ENCODE assay signal across 11 mouse cellular contexts in genomic region chr16:77239176-77239790, GRCm38 (mm10).
DNase-seq lines count a peak whose midpoint lies in the region; ATAC-seq and TF ChIP-seq lines count a peak whose summit lies in the region.
"Had no signal": no experiment of that assay in that cellular context is flagged by ENCODE, and none has a peak within 500 bp of the region (broad histone marks: within the 10 kb centered on the region; RNA-seq: fewer than 3 reads in every experiment).

No protein-coding gene starts in this region.

- peak overlapping the region; percentile 22; the same call in 1 of the 2 replicates for H3K9ac ChIP-seq in neural tube, embryonic 11.5 days (ENCODE audit: low read length)
- H3K9ac ChIP-seq in hindbrain, embryonic 14.5 days, result peak overlapping the region; percentile 72
- H3K9ac ChIP-seq: heart, embryonic 12.5 days had no signal

- peak overlapping the region; percentile 87 for H3K27ac ChIP-seq in neural tube, embryonic 11.5 days (ENCODE audit: low read depth, low read length)
- H3K27ac ChIP-seq in hindbrain, embryonic 14.5 days, result peak overlapping the region; percentile 97
- 0 out of 2 replicates have a peak overlapping the region, but pooled peaks have one; percentile 37 for H3K27ac ChIP-seq in olfactory bulb, adult 2 months (ENCODE audit: insufficient read depth, low read depth, low read length)

- no peak for TF ChIP-seq CTCF in olfactory bulb, adult 2 months (IDR thresholded peaks at IDR 0.05; ENCODE audit: insufficient read depth, low read depth, low read length)

- H3K36me3 ChIP-seq in neural tube, embryonic 11.5 days (ENCODE audit: control insufficient read depth, insufficient read depth, low read length), result no peaks in the 10 kb centered on the region
- no peaks in the 10 kb centered on the region for H3K36me3 ChIP-seq in hindbrain, embryonic 14.5 days (replicated peaks; ENCODE audit: control insufficient read depth, insufficient read depth)
- H3K36me3 ChIP-seq: heart, embryonic 12.5 days had no signal

- 54% methylated on average over 9 of the region's 9 CpGs for WGBS in neural tube, embryonic 11.5 days
- 31% methylated on average over 9 of the region's 9 CpGs for WGBS in hindbrain, embryonic 14.5 days
- 61% methylated on average over 9 of the region's 9 CpGs for WGBS in olfactory bulb, adult 2 months

- H3K4me1 ChIP-seq in neural tube, embryonic 11.5 days (ENCODE audit: control insufficient read depth, insufficient read depth, low read length), result peaks cover 24% of the 10 kb centered on the region
- peaks cover 23% of the 10 kb centered on the region; the same call in 1 of the 2 replicates for H3K4me1 ChIP-seq in hindbrain, embryonic 14.5 days (replicated peaks; ENCODE audit: control insufficient read depth, insufficient read depth, low read length)
- no peaks in the 10 kb centered on the region for H3K4me1 ChIP-seq in olfactory bulb, adult 2 months (ENCODE audit: control insufficient read depth, insufficient read depth, low read length)

- no peaks in the 10 kb centered on the region for H3K27me3 ChIP-seq in neural tube, embryonic 11.5 days (ENCODE audit: control insufficient read depth, insufficient read depth, low read length)
- H3K27me3 ChIP-seq in hindbrain, embryonic 14.5 days (ENCODE audit: control insufficient read depth, insufficient read depth, low read length), result no peaks in the 10 kb centered on the region
- H3K27me3 ChIP-seq: heart, embryonic 12.5 days had no signal

- no peak for TF ChIP-seq POLR2A in olfactory bulb, adult 2 months (IDR thresholded peaks at IDR 0.05; ENCODE audit: insufficient read depth, low read depth, low read length)

- peak; percentile 13 for DNase-seq in cerebellum, adult 11-12 months
- DNase-seq in cerebellum, adult 9-11 months, result no peak
- DNase-seq in neural tube, embryonic 11.5 days (ENCODE audit: low spot score), result no peak
- DNase-seq in neural tube, embryonic 10.5 days (ENCODE audit: extremely low spot score, low spot score), result no peak
- peak; percentile 46 for DNase-seq in hindbrain, embryonic 14.5 days (ENCODE audit: low spot score)
- DNase-seq in testis, postnatal 10 days (ENCODE audit: low spot score), result no peak
- DNase-seq: kidney, adult 18-20 months; lung, adult 2 months had no signal

- ATAC-seq in neural tube, embryonic 11.5 days (ENCODE audit: insufficient read depth, low FRiP score, low TSS enrichment), result no peak
- no peak for ATAC-seq in hindbrain, embryonic 14.5 days (ENCODE audit: low FRiP score)
- ATAC-seq in erythroid progenitor cell, adult 5-6 weeks (replicated peaks; ENCODE audit: low FRiP score, poor library complexity, severe bottlenecking), result no peak

- H3K4me3 ChIP-seq in neural tube, embryonic 11.5 days (ENCODE audit: low read depth, low read length), result peak overlapping the region; percentile 6; the same call in 1 of the 2 replicates
- peak overlapping the region; percentile 32 for H3K4me3 ChIP-seq in hindbrain, embryonic 14.5 days (replicated peaks; ENCODE audit: low read length)
- H3K4me3 ChIP-seq in olfactory bulb, adult 2 months (ENCODE audit: insufficient read depth, low read depth, low read length), result no peak overlapping the region
- H3K4me3 ChIP-seq: heart, embryonic 12.5 days had no signal

- H3K9me3 ChIP-seq in neural tube, embryonic 11.5 days (ENCODE audit: control insufficient read depth, low read length), result no peaks in the 10 kb centered on the region
- no peaks in the 10 kb centered on the region for H3K9me3 ChIP-seq in hindbrain, embryonic 14.5 days (ENCODE audit: control insufficient read depth, low read length)
- H3K9me3 ChIP-seq: heart, embryonic 12.5 days had no signal

- H3K4me2 ChIP-seq in neural tube, embryonic 11.5 days (ENCODE audit: low read depth), result peak overlapping the region; percentile 39
- H3K4me2 ChIP-seq in hindbrain, embryonic 14.5 days (replicated peaks), result peak overlapping the region; percentile 62
- H3K4me2 ChIP-seq: heart, embryonic 12.5 days had no signal

Comparison
In these comparisons a context has a peak if more than half of its experiments do, and no peak if none do; other contexts are left out.
1. DNase-seq: peak in cerebellum, adult 11-12 months (single experiment) and hindbrain, embryonic 14.5 days (single experiment); none in cerebellum, adult 9-11 months (single experiment), neural tube, embryonic 11.5 days (single experiment), neural tube, embryonic 10.5 days (single experiment) and testis, postnatal 10 days (single experiment).
2. H3K27ac ChIP-seq: peak in every context shown above with its lines; median percentile 97 in hindbrain, embryonic 14.5 days; 87 in neural tube, embryonic 11.5 days; 37 in olfactory bulb, adult 2 months.